Mouse (Mus musculus): ENCODE measurements at regions not wholly inside any gene's neighbourhood (a gene's known extent, or its start where the extent isn't known, plus 50 kb on each side); places are given as distances from the start of the nearest gene placed in this dataset.

- H3K9ac ChIP-seq (replicated peaks; ENCODE audit: low read depth) = no peak overlapping the region
- DNase-seq (ENCODE audit: low spot score) (no peak), ATAC-seq (no peak)
- no peak overlapping the region for H3K4me2 ChIP-seq (replicated peaks; ENCODE audit: low read depth, low read length)
- H3K27ac ChIP-seq (ENCODE audit: low read length) = no peak overlapping the region
- H3K27me3 ChIP-seq (replicated peaks; ENCODE audit: insufficient read depth, low read length) = no peaks in the 10 kb centered on the region
- H3K4me1 ChIP-seq (ENCODE audit: insufficient read depth, low read depth, low read length) = no peaks in the 10 kb centered on the region
- no peaks in the 10 kb centered on the region for H3K9me3 ChIP-seq (ENCODE audit: low read length)
- no peak overlapping the region for H3K4me3 ChIP-seq (ENCODE audit: low read depth, low read length)
- WGBS = 66% methylated on average over 4 of the region's 4 CpGs
- H3K36me3 ChIP-seq (ENCODE audit: insufficient read depth, low read length) = no peaks in the 10 kb centered on the region
- TF ChIP-seq EP300 (IDR thresholded peaks at IDR 0.05) (no peak), CTCF (IDR thresholded peaks at IDR 0.05) (no peak)
These were observed 164.2 kb downstream of the Twistnb start for GRCm38 (mm10) chr12:33593685-33594084.

- H3K27me3 ChIP-seq (replicated peaks; ENCODE audit: insufficient read depth, low read length) = no peaks in the 10 kb centered on the region
- DNase-seq (ENCODE audit: low spot score) (no peak), ATAC-seq (no peak)
- TF ChIP-seq EP300 (IDR thresholded peaks at IDR 0.05) (no peak), CTCF (IDR thresholded peaks at IDR 0.05) (peak; percentile 26; the same call in 1 of the 2 replicates)
- no peak overlapping the region for H3K27ac ChIP-seq (ENCODE audit: low read length)
- no peak overlapping the region for H3K4me3 ChIP-seq (ENCODE audit: low read depth, low read length)
- no peaks in the 10 kb centered on the region for H3K9me3 ChIP-seq (ENCODE audit: low read length)
- H3K4me2 ChIP-seq (replicated peaks; ENCODE audit: low read depth, low read length) = no peak overlapping the region
- H3K36me3 ChIP-seq (ENCODE audit: insufficient read depth, low read length) = no peaks in the 10 kb centered on the region
- no peaks in the 10 kb centered on the region for H3K4me1 ChIP-seq (ENCODE audit: insufficient read depth, low read depth, low read length)
- WGBS = 57% methylated on average over 4 of the region's 4 CpGs
- no peak overlapping the region for H3K9ac ChIP-seq (replicated peaks; ENCODE audit: low read depth)
These were observed 176.0 kb downstream of the Twistnb start for GRCm38 (mm10) chr12:33605393-33605792.

- TF ChIP-seq CTCF (IDR thresholded peaks at IDR 0.05) (peak; percentile 48), EP300 (IDR thresholded peaks at IDR 0.05) (no peak)
- Histone ChIP-seq H3K9ac (replicated peaks; ENCODE audit: low read depth) (no peak overlapping the region), H3K4me1 (ENCODE audit: insufficient read depth, low read depth, low read length) (no peaks in the 10 kb centered on the region), H3K4me2 (replicated peaks; ENCODE audit: low read depth, low read length) (no peak overlapping the region), H3K4me3 (ENCODE audit: low read depth, low read length) (no peak overlapping the region), H3K9me3 (ENCODE audit: low read length) (no peaks in the 10 kb centered on the region), H3K27me3 (replicated peaks; ENCODE audit: insufficient read depth, low read length) (no peaks in the 10 kb centered on the region), H3K27ac (ENCODE audit: low read length) (no peak overlapping the region), H3K36me3 (ENCODE audit: insufficient read depth, low read length) (no peaks in the 10 kb centered on the region)
- 57% methylated on average over 7 of the region's 7 CpGs for WGBS
- DNase-seq (ENCODE audit: low spot score) = peak; percentile 6
- ATAC-seq = no peak
These were observed 178.6 kb downstream of the Twistnb start for GRCm38 (mm10) chr12:33607811-33608602.

GRCm38 (mm10) chr12:33612378-33612777 lies 182.9 kb downstream of the Twistnb start:
- Histone ChIP-seq H3K4me3 (ENCODE audit: low read depth, low read length) (no peak overlapping the region), H3K4me2 (replicated peaks; ENCODE audit: low read depth, low read length) (no peak overlapping the region), H3K27ac (ENCODE audit: low read length) (no peak overlapping the region), H3K27me3 (replicated peaks; ENCODE audit: insufficient read depth, low read length) (no peaks in the 10 kb centered on the region), H3K9me3 (ENCODE audit: low read length) (no peaks in the 10 kb centered on the region), H3K9ac (replicated peaks; ENCODE audit: low read depth) (no peak overlapping the region), H3K36me3 (ENCODE audit: insufficient read depth, low read length) (no peaks in the 10 kb centered on the region), H3K4me1 (ENCODE audit: insufficient read depth, low read depth, low read length) (no peaks in the 10 kb centered on the region)
- ATAC-seq = no peak
- 77% methylated on average over 3 of the region's 3 CpGs for WGBS
- DNase-seq (ENCODE audit: low spot score) = no peak
- TF ChIP-seq CTCF (IDR thresholded peaks at IDR 0.05) = no peak
- no peak for TF ChIP-seq EP300 (IDR thresholded peaks at IDR 0.05)

- no peaks in the 10 kb centered on the region for H3K27me3 ChIP-seq (replicated peaks; ENCODE audit: insufficient read depth, low read length)
- no peaks in the 10 kb centered on the region for H3K36me3 ChIP-seq (ENCODE audit: insufficient read depth, low read length)
- ATAC-seq (no peak), DNase-seq (ENCODE audit: low spot score) (no peak)
- no peak overlapping the region for H3K4me2 ChIP-seq (replicated peaks; ENCODE audit: low read depth, low read length)
- H3K4me3 ChIP-seq (ENCODE audit: low read depth, low read length) = no peak overlapping the region
- TF ChIP-seq CTCF (IDR thresholded peaks at IDR 0.05) = no peak
- TF ChIP-seq EP300 (IDR thresholded peaks at IDR 0.05) = no peak
- 41% methylated on average over 4 of the region's 4 CpGs for WGBS
- H3K9me3 ChIP-seq (ENCODE audit: low read length) = no peaks in the 10 kb centered on the region
- H3K27ac ChIP-seq (ENCODE audit: low read length) = no peak overlapping the region
- no peak overlapping the region for H3K9ac ChIP-seq (replicated peaks; ENCODE audit: low read depth)
- no peaks in the 10 kb centered on the region for H3K4me1 ChIP-seq (ENCODE audit: insufficient read depth, low read depth, low read length)
These were observed 191.0 kb downstream of the Twistnb start for GRCm38 (mm10) chr12:33620391-33620790.

GRCm38 (mm10) chr12:33626092-33626882 lies 196.9 kb downstream of the Twistnb start:
- no peak for TF ChIP-seq EP300 (IDR thresholded peaks at IDR 0.05)
- TF ChIP-seq CTCF (IDR thresholded peaks at IDR 0.05) = no peak
- H3K9me3 ChIP-seq (ENCODE audit: low read length) = no peaks in the 10 kb centered on the region
- no peak overlapping the region for H3K27ac ChIP-seq (ENCODE audit: low read length)
- no peaks in the 10 kb centered on the region for H3K36me3 ChIP-seq (ENCODE audit: insufficient read depth, low read length)
- WGBS = 74% methylated on average over 4 of the region's 4 CpGs
- ATAC-seq (no peak), DNase-seq (ENCODE audit: low spot score) (no peak)
- H3K4me3 ChIP-seq (ENCODE audit: low read depth, low read length) = no peak overlapping the region
- no peak overlapping the region for H3K4me2 ChIP-seq (replicated peaks; ENCODE audit: low read depth, low read length)
- no peaks in the 10 kb centered on the region for H3K4me1 ChIP-seq (ENCODE audit: insufficient read depth, low read depth, low read length)
- H3K27me3 ChIP-seq (replicated peaks; ENCODE audit: insufficient read depth, low read length) = no peaks in the 10 kb centered on the region
- no peak overlapping the region for H3K9ac ChIP-seq (replicated peaks; ENCODE audit: low read depth)
